Mouse (Mus musculus): Measurements from ENCODE around the gene Bcl9. TPM values are rescaled to one million over a fixed set of nuclear protein-coding genes. Genes with fewer than 3 reads are reported as not detected.

Bcl9 gene
- polyA plus RNA-seq, 1 experiment: 22.8 TPM

GRCm38 (mm10) chr3:97313431-97313830, 15.7 kb upstream of the Bcl9 start:
- Histone ChIP-seq H3K4me3 (ENCODE audit: control insufficient read depth, insufficient read depth, low read length) (no peak overlapping the region), H3K27ac (ENCODE audit: control insufficient read depth, insufficient read depth, low read length) (no peak overlapping the region), H3K27me3 (ENCODE audit: control insufficient read depth, insufficient read depth, low read length) (no peaks in the 10 kb centered on the region), H3K4me1 (replicated peaks; ENCODE audit: control insufficient read depth, insufficient read depth, low read length) (peaks cover 6% of the 10 kb centered on the region; the same call in 1 of the 2 replicates), H3K36me3 (ENCODE audit: control insufficient read depth, insufficient read depth, low read length) (no peaks in the 10 kb centered on the region)
- WGBS: 92% methylated on average over 2 of the region's 2 CpGs
- TF ChIP-seq POLR2A (IDR thresholded peaks at IDR 0.05; ENCODE audit: control insufficient read depth, extremely low read depth, insufficient read depth, low read length, poor library complexity) (no peak), CTCF (IDR thresholded peaks at IDR 0.05; ENCODE audit: borderline replicate concordance, control insufficient read depth, extremely low read depth, insufficient read depth, low read length, poor library complexity) (no peak)
- no peak for DNase-seq

GRCm38 (mm10) chr3:97311998-97312397, 14.3 kb upstream of the Bcl9 start:
- H3K4me3 ChIP-seq (ENCODE audit: control insufficient read depth, insufficient read depth, low read length): no peak overlapping the region
- peaks cover 6% of the 10 kb centered on the region; the same call in 1 of the 2 replicates for H3K4me1 ChIP-seq (replicated peaks; ENCODE audit: control insufficient read depth, insufficient read depth, low read length)
- no peaks in the 10 kb centered on the region for H3K36me3 ChIP-seq (ENCODE audit: control insufficient read depth, insufficient read depth, low read length)
- no peaks in the 10 kb centered on the region for H3K27me3 ChIP-seq (ENCODE audit: control insufficient read depth, insufficient read depth, low read length)
- DNase-seq: no peak
- TF ChIP-seq POLR2A (IDR thresholded peaks at IDR 0.05; ENCODE audit: control insufficient read depth, extremely low read depth, insufficient read depth, low read length, poor library complexity): no peak
- no peak for TF ChIP-seq CTCF (IDR thresholded peaks at IDR 0.05; ENCODE audit: borderline replicate concordance, control insufficient read depth, extremely low read depth, insufficient read depth, low read length, poor library complexity)
- no peak overlapping the region for H3K27ac ChIP-seq (ENCODE audit: control insufficient read depth, insufficient read depth, low read length)
- 78% methylated on average over 21 of the region's 21 CpGs for WGBS

DNA sequence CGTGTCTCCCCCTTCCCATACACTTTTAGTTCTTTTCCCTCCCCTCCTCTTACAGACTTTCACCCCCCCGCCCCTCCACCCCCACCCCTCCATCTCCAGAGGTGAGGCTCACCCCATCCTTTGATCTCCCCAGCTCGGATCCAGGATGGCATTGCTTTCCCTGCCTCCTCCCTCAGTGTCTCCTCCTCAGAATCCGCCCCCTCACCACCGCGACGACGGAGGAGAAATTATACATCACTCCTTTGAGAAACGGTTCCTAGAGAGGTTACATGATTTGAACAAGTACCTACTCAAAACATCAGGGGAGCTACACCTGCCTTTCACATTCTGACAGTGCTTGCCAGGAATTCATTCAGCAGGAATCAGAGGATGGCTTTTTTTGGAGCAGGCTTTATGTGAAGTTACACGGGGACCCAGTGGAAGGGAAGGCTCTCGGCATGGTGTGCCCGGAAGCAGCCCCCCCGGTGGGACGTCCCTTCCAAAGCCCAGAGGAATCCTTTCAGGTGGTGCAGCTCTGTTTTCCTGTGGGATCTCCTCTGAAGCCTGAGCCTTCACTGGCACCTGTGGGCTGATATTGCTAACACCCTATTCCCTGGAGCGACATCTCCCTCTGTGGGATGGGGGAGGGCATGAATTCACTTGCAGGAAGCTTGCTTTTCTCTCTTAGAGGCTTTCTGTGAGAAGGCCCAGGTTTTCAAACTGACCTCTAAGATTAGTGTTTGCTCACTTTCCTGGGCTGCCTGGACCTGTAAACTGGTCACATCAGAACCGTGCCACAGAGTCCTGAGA, 12.2 kb upstream of the Bcl9 start:
- Histone ChIP-seq H3K4me1 (replicated peaks; ENCODE audit: control insufficient read depth, insufficient read depth, low read length) (peaks cover 6% of the 10 kb centered on the region; the same call in 1 of the 2 replicates), H3K27ac (ENCODE audit: control insufficient read depth, insufficient read depth, low read length) (no peak overlapping the region), H3K4me3 (ENCODE audit: control insufficient read depth, insufficient read depth, low read length) (no peak overlapping the region), H3K36me3 (ENCODE audit: control insufficient read depth, insufficient read depth, low read length) (no peaks in the 10 kb centered on the region), H3K27me3 (ENCODE audit: control insufficient read depth, insufficient read depth, low read length) (no peaks in the 10 kb centered on the region)
- TF ChIP-seq POLR2A (IDR thresholded peaks at IDR 0.05; ENCODE audit: control insufficient read depth, extremely low read depth, insufficient read depth, low read length, poor library complexity): no peak
- TF ChIP-seq CTCF (IDR thresholded peaks at IDR 0.05; ENCODE audit: borderline replicate concordance, control insufficient read depth, extremely low read depth, insufficient read depth, low read length, poor library complexity): no peak
- WGBS: 23% methylated on average over 15 of the region's 16 CpGs
- no peak for DNase-seq

DNA sequence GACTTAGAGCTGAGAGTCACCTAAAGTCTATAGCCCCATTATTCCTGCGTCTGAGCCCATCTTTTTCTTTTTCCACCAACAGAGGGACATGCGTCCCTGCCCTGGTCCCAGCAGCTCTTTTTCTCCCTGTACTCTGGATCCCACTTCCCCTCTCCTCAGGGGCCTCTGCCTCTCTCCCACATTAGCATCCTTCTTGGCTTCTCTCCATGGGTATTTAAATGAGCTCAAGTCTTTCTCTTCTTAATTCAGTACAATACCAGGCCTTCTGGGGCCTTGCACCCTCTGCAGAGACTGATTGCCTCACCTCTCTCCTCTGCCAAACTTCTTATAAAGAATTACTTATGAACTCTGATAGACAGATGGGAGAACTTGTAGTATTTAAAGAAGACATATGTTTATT, 10.7 kb upstream of the Bcl9 start:
- no peak overlapping the region for H3K4me3 ChIP-seq (ENCODE audit: control insufficient read depth, insufficient read depth, low read length)
- H3K27ac ChIP-seq (ENCODE audit: control insufficient read depth, insufficient read depth, low read length): no peak overlapping the region
- WGBS: 97% methylated on average over 2 of the region's 2 CpGs
- no peaks in the 10 kb centered on the region for H3K27me3 ChIP-seq (ENCODE audit: control insufficient read depth, insufficient read depth, low read length)
- no peak for TF ChIP-seq POLR2A (IDR thresholded peaks at IDR 0.05; ENCODE audit: control insufficient read depth, extremely low read depth, insufficient read depth, low read length, poor library complexity)
- TF ChIP-seq CTCF (IDR thresholded peaks at IDR 0.05; ENCODE audit: borderline replicate concordance, control insufficient read depth, extremely low read depth, insufficient read depth, low read length, poor library complexity): no peak
- peaks cover 6% of the 10 kb centered on the region; the same call in 1 of the 2 replicates for H3K4me1 ChIP-seq (replicated peaks; ENCODE audit: control insufficient read depth, insufficient read depth, low read length)
- DNase-seq: no peak
- no peaks in the 10 kb centered on the region for H3K36me3 ChIP-seq (ENCODE audit: control insufficient read depth, insufficient read depth, low read length)

DNA sequence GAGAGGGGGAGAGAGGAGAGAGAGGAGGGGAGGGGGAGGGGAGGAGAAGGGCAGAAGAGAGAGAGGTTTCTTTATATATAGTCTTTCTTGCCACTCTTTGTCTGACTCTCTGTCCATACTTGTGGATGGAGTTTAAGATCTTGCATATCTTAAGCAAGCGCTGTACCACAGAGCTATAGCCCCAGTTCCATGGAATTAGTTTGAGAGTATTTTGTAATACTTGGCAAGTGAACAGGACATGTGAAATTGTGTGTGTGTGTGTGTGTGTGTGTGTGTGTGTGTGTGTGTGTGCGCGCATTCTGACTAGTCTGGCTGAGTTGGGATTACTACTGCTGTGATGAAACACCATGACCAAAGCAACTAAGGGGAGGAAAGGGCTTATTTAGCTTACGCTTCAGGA, 8.2 kb upstream of the Bcl9 start:
- Histone ChIP-seq H3K27me3 (ENCODE audit: control insufficient read depth, insufficient read depth, low read length) (no peaks in the 10 kb centered on the region), H3K36me3 (ENCODE audit: control insufficient read depth, insufficient read depth, low read length) (no peaks in the 10 kb centered on the region), H3K4me3 (ENCODE audit: control insufficient read depth, insufficient read depth, low read length) (no peak overlapping the region), H3K27ac (ENCODE audit: control insufficient read depth, insufficient read depth, low read length) (no peak overlapping the region), H3K4me1 (replicated peaks; ENCODE audit: control insufficient read depth, insufficient read depth, low read length) (peaks cover 6% of the 10 kb centered on the region; the same call in 1 of the 2 replicates)
- 95% methylated on average over 4 of the region's 4 CpGs for WGBS
- TF ChIP-seq POLR2A (IDR thresholded peaks at IDR 0.05; ENCODE audit: control insufficient read depth, extremely low read depth, insufficient read depth, low read length, poor library complexity): no peak
- no peak for TF ChIP-seq CTCF (IDR thresholded peaks at IDR 0.05; ENCODE audit: borderline replicate concordance, control insufficient read depth, extremely low read depth, insufficient read depth, low read length, poor library complexity)
- DNase-seq: no peak

DNA sequence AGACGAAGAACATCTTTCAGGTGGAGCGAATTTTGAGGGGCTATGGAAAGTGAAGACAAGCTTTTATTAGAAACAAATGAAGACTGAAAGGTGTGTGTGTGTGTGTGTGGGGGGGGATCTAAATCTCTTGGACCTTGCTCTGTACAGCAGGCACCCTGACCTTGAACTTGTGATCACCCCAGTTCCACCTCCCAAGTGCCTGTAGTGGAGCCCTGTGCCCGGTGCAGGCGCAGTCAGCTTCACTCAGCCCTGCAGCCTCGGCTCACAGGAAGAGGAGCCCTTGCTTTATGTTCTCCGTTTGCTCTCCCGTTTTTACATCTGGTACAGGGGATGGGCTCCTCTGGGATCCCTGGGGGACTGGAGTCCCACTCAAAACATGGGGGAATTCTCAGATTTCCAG, 3.9 kb upstream of the Bcl9 start:
- DNase-seq: no peak
- Histone ChIP-seq H3K4me1 (replicated peaks; ENCODE audit: control insufficient read depth, insufficient read depth, low read length) (peaks cover 10% of the 10 kb centered on the region), H3K36me3 (ENCODE audit: control insufficient read depth, insufficient read depth, low read length) (no peaks in the 10 kb centered on the region), H3K27ac (ENCODE audit: control insufficient read depth, insufficient read depth, low read length) (no peak overlapping the region), H3K27me3 (ENCODE audit: control insufficient read depth, insufficient read depth, low read length) (no peaks in the 10 kb centered on the region), H3K4me3 (ENCODE audit: control insufficient read depth, insufficient read depth, low read length) (no peak overlapping the region)
- WGBS: 89% methylated on average over 7 of the region's 7 CpGs
- TF ChIP-seq POLR2A (IDR thresholded peaks at IDR 0.05; ENCODE audit: control insufficient read depth, extremely low read depth, insufficient read depth, low read length, poor library complexity): no peak
- TF ChIP-seq CTCF (IDR thresholded peaks at IDR 0.05; ENCODE audit: borderline replicate concordance, control insufficient read depth, extremely low read depth, insufficient read depth, low read length, poor library complexity): no peak

All from thymus, adult 2 months (tissue).